Mouse (Mus musculus): ENCODE data around the gene Hspb11.

DNA sequence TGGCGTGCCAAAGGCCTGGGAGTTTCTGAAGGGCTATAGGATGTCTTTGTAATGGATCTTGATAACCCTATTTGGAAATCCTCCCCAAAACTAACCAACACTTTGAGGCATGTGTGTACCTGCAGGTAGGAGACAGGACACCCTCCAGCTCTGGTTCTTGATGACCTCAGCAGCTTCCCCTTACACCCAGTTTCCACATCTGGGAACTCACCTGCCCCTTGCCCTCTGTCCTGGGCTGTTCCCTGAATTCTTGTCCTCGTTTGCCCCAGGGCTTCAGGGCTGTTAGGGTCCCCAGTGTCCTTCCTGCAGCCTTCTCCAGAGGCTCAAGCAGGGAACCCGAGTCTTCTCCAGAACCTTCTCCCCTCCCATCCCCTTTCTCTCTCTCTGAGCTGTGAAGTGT lies 50.1 kb downstream of the Hspb11 start:
- TF ChIP-seq CTCF (IDR thresholded peaks at IDR 0.05; ENCODE audit: borderline replicate concordance, control insufficient read depth, extremely low read depth, insufficient read depth, low read length, poor library complexity) (no peak), POLR2A (IDR thresholded peaks at IDR 0.05; ENCODE audit: control insufficient read depth, extremely low read depth, insufficient read depth, low read length, poor library complexity) (no peak)
